In genomic region chr6:125090341-125091085, GRCm38 (mm10) we compare ENCODE assay signal across 9 mouse cellular contexts. TPM values are rescaled to one million over a fixed set of nuclear protein-coding genes. Genes with fewer than 3 reads are reported as not detected.
DNase-seq lines count a peak whose midpoint lies in the region; ATAC-seq lines count a peak whose summit lies in the region.
"Had no signal": no experiment of that assay in that cellular context is flagged by ENCODE, and none has a peak within 500 bp of the region (broad histone marks: within the 10 kb centered on the region; RNA-seq: fewer than 3 reads in every experiment).

No protein-coding gene starts in this region.

- 50% methylated on average over 10 of the region's 10 CpGs for WGBS in kidney, embryonic 14.5 days
- 51% methylated on average over 10 of the region's 10 CpGs for WGBS in hindbrain, embryonic 14.5 days
- WGBS in midbrain, embryonic 15.5 days: 50% methylated on average over 10 of the region's 10 CpGs

- ATAC-seq in kidney, embryonic 14.5 days (ENCODE audit: low FRiP score, low TSS enrichment): no peak
- no peak for ATAC-seq in hindbrain, embryonic 14.5 days (ENCODE audit: low FRiP score)
- peak; percentile 9 for ATAC-seq in midbrain, embryonic 15.5 days (replicated peaks)

- H3K9me3 ChIP-seq in kidney, embryonic 14.5 days (ENCODE audit: control insufficient read depth, low read length): no peaks in the 10 kb centered on the region
- H3K9me3 ChIP-seq in hindbrain, embryonic 14.5 days (ENCODE audit: control insufficient read depth, low read length): no peaks in the 10 kb centered on the region
- H3K9me3 ChIP-seq in midbrain, embryonic 15.5 days: no peaks in the 10 kb centered on the region

- no peaks in the 10 kb centered on the region for H3K27me3 ChIP-seq in kidney, embryonic 14.5 days (ENCODE audit: control insufficient read depth, insufficient read depth, low read length)
- no peaks in the 10 kb centered on the region for H3K27me3 ChIP-seq in hindbrain, embryonic 14.5 days (ENCODE audit: control insufficient read depth, insufficient read depth, low read length)
- no peaks in the 10 kb centered on the region for H3K27me3 ChIP-seq in midbrain, embryonic 15.5 days (replicated peaks)
- H3K27me3 ChIP-seq: Patski had no signal

- peak overlapping the region; percentile 42; the same call in 1 of the 2 replicates for H3K9ac ChIP-seq in kidney, embryonic 14.5 days (ENCODE audit: low read depth, low read length)
- H3K9ac ChIP-seq in hindbrain, embryonic 14.5 days: peak overlapping the region; percentile 49
- 0 out of 2 replicates have a peak overlapping the region, but pooled peaks have one; percentile 3 for H3K9ac ChIP-seq in midbrain, embryonic 15.5 days

- no peak for DNase-seq in kidney, postnatal 10 days
- DNase-seq in brain, adult 2 months (ENCODE audit: low read depth, low spot score): peak; percentile 25
- DNase-seq in hindbrain, embryonic 14.5 days (ENCODE audit: low spot score): no peak
- DNase-seq in right cerebral cortex, postnatal 36 days (ENCODE audit: low spot score in 2 of 2): no peak
- no peak for DNase-seq in cerebellum, postnatal 36 days
- DNase-seq in right cerebral cortex, postnatal 4 days: no peak

- peak overlapping the region; percentile 95; the same call in 1 of the 2 replicates for H3K27ac ChIP-seq in kidney, embryonic 14.5 days (ENCODE audit: low read depth, low read length)
- H3K27ac ChIP-seq in hindbrain, embryonic 14.5 days: peak overlapping the region; percentile 94
- peak overlapping the region; percentile 95 for H3K27ac ChIP-seq in midbrain, embryonic 15.5 days

- no peaks in the 10 kb centered on the region for H3K36me3 ChIP-seq in kidney, embryonic 14.5 days (ENCODE audit: control insufficient read depth, insufficient read depth, low read length)
- H3K36me3 ChIP-seq in hindbrain, embryonic 14.5 days (replicated peaks; ENCODE audit: control insufficient read depth, insufficient read depth): no peaks in the 10 kb centered on the region
- no peaks in the 10 kb centered on the region for H3K36me3 ChIP-seq in midbrain, embryonic 15.5 days (replicated peaks)

- H3K4me3 ChIP-seq in kidney, embryonic 14.5 days (ENCODE audit: low read length): peak overlapping the region; percentile 10; the same call in 1 of the 2 replicates
- H3K4me3 ChIP-seq in hindbrain, embryonic 14.5 days (replicated peaks; ENCODE audit: low read length): no peak overlapping the region
- H3K4me3 ChIP-seq in midbrain, embryonic 15.5 days: no peak overlapping the region

- peaks cover 30% of the 10 kb centered on the region for H3K4me1 ChIP-seq in kidney, embryonic 14.5 days (ENCODE audit: control insufficient read depth, insufficient read depth, low read length)
- peaks cover 25% of the 10 kb centered on the region for H3K4me1 ChIP-seq in hindbrain, embryonic 14.5 days (replicated peaks; ENCODE audit: control insufficient read depth, insufficient read depth, low read length)
- H3K4me1 ChIP-seq in midbrain, embryonic 15.5 days: peaks cover 32% of the 10 kb centered on the region

- H3K4me2 ChIP-seq in kidney, embryonic 14.5 days (replicated peaks; ENCODE audit: low read depth, low read length): peak overlapping the region; percentile 32; the same call in 1 of the 2 replicates
- H3K4me2 ChIP-seq in hindbrain, embryonic 14.5 days (replicated peaks): peak overlapping the region; percentile 48
- H3K4me2 ChIP-seq in midbrain, embryonic 15.5 days: peak overlapping the region; percentile 49

RNA-seq across cellular contexts. Expression of gene Chd4, which starts 5.3 kb away (rescaled TPM):
- 72.1 and 106 TPM in 2 replicates for polyA plus RNA-seq in kidney, embryonic 14.5 days (2014; fragmentation: Nextera tagmentation; extraction: Ambion mirVana)
- 68.5 and 78.0 TPM in 2 replicates for polyA plus RNA-seq in hindbrain, embryonic 14.5 days (2014; fragmentation: Nextera tagmentation; extraction: Ambion mirVana)
- 105 and 125 TPM in 2 replicates for polyA plus RNA-seq in midbrain, embryonic 15.5 days (2015; fragmentation: Nextera tagmentation; extraction: Ambion mirVana)

RNA-seq across cellular contexts. Expression of gene Lpar5, which starts 22.8 kb away (rescaled TPM):
- polyA plus RNA-seq in kidney, embryonic 14.5 days (2014; fragmentation: Nextera tagmentation; extraction: Ambion mirVana): 0.43 and 0.45 TPM in 2 replicates
- 0.50 and 0.51 TPM in 2 replicates for polyA plus RNA-seq in hindbrain, embryonic 14.5 days (2014; fragmentation: Nextera tagmentation; extraction: Ambion mirVana)
- 0.56 and 0.60 TPM in 2 replicates for polyA plus RNA-seq in midbrain, embryonic 15.5 days (2015; fragmentation: Nextera tagmentation; extraction: Ambion mirVana)
- polyA plus RNA-seq: Patski had no signal

RNA-seq across cellular contexts. Expression of gene Acrbp, which starts 41.0 kb away (rescaled TPM):
- polyA plus RNA-seq in kidney, embryonic 14.5 days (2014; fragmentation: Nextera tagmentation; extraction: Ambion mirVana): 14.0 and 14.7 TPM in 2 replicates
- polyA plus RNA-seq in hindbrain, embryonic 14.5 days (2014; fragmentation: Nextera tagmentation; extraction: Ambion mirVana): 17.1 and 18.7 TPM in 2 replicates
- polyA plus RNA-seq in midbrain, embryonic 15.5 days (2015; fragmentation: Nextera tagmentation; extraction: Ambion mirVana): 18.4 and 19.6 TPM in 2 replicates

RNA-seq across cellular contexts. Expression of gene Nop2, which starts 41.2 kb away (rescaled TPM):
- 58.2 and 67.2 TPM in 2 replicates for polyA plus RNA-seq in kidney, embryonic 14.5 days (2014; fragmentation: Nextera tagmentation; extraction: Ambion mirVana)
- polyA plus RNA-seq in hindbrain, embryonic 14.5 days (2014; fragmentation: Nextera tagmentation; extraction: Ambion mirVana): 40.3 and 48.4 TPM in 2 replicates
- polyA plus RNA-seq in midbrain, embryonic 15.5 days (2015; fragmentation: Nextera tagmentation; extraction: Ambion mirVana): 48.4 and 49.1 TPM in 2 replicates

RNA-seq across cellular contexts. Expression of gene Ing4, which starts 51.0 kb away (rescaled TPM):
- polyA plus RNA-seq in kidney, embryonic 14.5 days (2014; fragmentation: Nextera tagmentation; extraction: Ambion mirVana): 111 and 144 TPM in 2 replicates
- 112 and 113 TPM in 2 replicates for polyA plus RNA-seq in hindbrain, embryonic 14.5 days (2014; fragmentation: Nextera tagmentation; extraction: Ambion mirVana)
- 165 and 178 TPM in 2 replicates for polyA plus RNA-seq in midbrain, embryonic 15.5 days (2015; fragmentation: Nextera tagmentation; extraction: Ambion mirVana)
